Mouse (Mus musculus) CD4-positive, CD25-positive, alpha-beta regulatory T cell, adult 4 months (primary cell): Measurements from ENCODE around the gene Kifc1. TPM values are rescaled to one million over a fixed set of nuclear protein-coding genes. Genes with fewer than 3 reads are reported as not detected.

Source experiments
- ATAC-seq: one replicate; pipeline ENCODE4 v1.8.0; 2017
- polyA plus RNA-seq, 2 experiments: library from polyadenylated mRNA; unstranded; fragments of 100-300 nt; shearing (Covaris generic); gene quantifications; one replicate each; pipeline ENCODE4 v1.2.1; 2017

Gene Kifc1
- 1 to 10 TPM; 1.3 to 4.7 TPM for polyA plus RNA-seq

DNA sequence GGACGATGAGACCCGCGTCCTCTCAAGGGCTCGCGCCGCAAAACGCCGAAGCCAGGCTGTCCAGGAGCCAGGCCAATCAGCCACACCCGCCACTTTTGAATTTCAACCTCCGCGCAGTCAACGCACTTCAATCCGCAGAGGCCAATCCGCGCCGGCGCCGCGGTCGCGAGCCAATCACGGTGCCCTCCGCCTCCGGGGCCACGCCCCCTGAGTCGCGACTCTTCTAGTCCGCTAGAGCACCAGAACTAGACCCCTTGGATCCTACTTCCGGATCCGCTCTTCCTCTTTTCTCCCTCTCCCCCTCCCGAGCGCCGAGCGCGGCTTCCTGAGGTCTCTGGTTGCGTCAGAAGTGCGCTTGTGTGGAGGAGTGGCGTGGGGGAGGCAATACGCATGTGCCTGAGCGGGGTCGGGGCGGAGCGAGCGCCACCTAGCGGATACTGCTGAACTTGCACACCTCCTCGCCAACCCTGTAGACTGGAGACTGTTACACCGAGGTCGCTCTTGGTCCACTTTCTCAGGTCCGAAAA, at the start of gene Kifc1:
Gene Kifc1, minus strand, starts transcription at position 129 of the 527 bp plus-strand sequence.
- ATAC-seq, result peak; percentile 99

DNA sequence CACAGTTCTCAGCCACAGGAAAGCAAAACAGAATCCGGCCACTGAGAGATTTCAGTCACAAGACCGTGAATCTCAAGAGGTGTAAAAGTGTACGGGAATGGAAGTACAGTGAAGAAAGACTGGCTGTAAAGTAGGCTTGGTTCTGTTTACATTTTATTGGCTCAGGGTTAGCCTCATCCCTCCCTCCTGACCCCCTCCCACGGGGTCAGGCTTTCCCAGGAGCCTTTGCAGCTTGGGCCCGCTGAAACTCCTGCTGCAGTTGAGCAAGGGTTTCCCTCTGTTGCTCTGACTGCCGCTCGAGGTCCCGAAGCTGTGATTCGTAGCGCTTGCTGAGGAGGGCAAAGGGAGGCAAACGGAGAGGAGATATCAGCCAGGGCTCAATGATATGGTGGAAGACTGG, 48.3 kb upstream of the Kifc1 start:
- ATAC-seq, result no peak

DNA sequence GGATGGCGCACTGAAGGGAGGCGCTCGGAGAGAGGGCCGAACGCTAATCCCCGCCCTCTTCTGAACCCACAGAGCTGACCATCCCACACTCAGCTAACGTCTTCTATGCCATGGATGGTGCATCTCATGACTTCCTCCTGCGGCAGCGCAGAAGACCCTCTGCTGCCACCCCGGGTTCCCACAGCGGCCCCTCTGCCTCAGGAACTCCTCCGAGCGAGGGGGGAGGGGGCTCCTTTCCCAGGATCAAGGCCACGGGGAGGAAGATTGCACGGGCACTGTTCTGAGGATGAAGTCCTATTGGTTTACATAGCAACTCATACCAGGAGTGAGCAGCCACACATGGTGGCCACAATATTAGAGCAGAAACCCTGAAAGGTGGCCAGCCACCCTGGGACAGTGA, 46.5 kb upstream of the Kifc1 start:
- ATAC-seq, result no peak

DNA sequence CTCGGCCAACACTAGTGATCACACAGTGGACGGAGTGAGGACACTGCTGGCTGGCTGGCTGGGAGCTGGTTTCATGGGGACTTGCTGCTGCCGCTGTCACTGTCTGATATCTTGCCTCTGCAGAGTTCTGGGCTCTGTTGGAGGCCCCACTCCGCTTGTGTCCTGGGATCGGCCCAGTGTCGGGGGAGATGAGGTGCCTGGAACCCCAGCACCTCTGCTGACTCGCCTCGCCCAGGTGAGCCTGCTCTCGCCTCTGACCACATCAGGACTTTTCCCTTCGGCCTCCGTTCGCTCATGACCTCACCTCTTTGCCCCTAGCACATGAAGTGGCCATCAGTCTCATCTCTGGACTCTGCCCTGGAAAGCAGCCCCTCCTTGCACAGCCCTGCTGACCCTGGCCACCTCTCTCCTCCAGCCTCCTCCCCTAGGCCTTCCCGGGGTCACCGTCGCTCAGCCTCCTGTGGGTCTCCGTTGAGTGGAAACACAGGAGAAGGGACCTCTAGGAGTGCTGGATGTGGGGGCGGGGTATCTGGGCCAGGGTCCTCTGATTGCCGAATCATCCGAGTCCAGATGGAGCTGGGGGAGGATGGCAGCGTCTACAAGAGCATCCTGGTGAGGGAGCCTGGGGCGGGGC, 45.1 kb upstream of the Kifc1 start:
- ATAC-seq, result no peak

DNA sequence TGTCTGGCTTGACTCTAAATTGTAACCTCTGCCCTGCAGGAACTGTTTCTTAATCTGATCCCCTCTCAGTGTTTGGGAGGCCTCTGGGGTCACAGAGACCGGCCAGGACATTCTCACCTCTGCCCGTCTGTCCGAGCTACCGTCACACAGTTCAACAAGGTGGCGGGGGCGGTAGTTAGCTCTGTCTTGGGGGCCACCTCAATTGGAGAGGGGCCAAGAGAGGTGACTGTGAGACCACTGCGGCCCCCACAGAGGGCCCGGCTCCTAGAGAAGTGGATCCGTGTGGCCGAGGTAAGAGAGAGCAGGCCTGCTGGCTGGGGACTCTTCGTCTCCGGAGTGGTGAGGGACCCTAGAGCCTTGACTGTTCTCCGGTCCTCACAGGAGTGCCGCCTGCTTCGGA, 42.5 kb upstream of the Kifc1 start:
- ATAC-seq, result no peak

DNA sequence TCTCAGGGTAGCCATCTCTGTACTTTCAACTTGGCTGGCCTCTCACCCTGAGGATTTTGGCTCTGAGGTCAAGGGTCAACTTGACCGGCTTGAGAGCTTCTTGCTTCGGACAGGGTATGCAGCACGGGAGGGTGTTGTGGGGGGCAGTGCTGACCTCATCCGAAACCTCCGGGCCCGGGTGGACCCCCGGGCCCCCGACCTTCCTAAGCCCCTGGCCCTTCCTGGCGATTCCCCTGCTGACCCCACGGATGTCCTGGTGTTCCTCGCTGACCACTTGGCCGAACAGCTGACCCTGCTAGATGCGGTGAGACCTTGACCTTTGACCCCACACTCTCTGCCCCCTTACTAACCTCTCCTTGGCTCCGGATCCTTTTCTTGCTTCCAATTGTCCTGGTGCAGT, 42.0 kb upstream of the Kifc1 start:
- ATAC-seq, result no peak

DNA sequence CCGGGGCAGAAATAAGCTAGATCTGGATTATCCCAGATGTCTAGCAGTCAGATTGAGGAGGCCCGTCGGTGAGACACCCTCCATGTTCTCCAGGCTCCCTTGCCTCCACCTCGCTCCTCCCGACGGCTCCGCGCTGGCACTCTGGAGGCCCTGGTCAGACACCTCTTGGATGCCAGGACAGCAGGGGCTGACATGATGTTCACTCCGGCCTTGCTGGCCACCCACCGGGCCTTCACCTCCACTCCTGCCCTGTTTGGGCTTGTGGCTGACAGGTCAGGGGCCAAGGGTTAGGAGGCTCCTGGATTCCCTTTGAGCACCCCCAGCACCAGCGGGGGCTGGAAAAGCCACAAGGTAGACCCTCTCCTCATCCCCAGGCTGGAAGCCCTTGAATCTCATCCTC, 41.5 kb upstream of the Kifc1 start:
- ATAC-seq, result no peak

DNA sequence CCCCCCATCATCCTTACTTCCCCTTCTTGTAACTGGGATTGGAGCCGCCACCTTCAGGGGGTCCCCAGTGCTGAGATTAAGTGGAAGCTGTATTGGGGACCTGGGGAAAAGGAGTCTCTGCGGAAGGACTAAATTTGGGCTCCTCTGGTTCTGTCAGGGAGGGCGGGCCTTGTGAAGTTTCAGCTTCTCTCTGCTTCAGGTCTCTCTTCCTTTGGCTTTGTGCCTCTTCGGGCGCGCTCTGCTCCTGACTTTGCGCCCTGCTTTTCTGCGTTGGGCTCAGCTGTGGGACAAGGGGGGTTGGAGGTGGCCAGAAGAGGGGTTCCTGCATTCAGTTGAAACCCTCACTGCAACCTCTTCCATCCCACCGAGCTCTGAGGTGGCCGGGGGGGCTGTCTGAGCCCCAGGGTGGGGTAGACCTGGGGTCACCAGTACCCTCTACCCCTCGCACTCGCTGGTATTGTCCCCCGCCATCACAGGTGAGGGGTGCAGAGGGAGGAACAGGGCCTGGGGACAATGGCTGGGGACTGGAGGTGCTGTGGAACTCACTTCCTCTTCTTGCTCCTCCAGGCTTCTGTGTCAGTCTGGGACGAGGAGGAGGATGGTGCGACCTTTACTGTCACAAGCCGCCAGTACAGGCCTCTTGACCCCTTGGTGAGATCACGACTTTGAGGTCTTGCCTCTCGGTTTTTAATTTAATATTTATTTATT, 40.9 kb upstream of the Kifc1 start:
- peak; percentile 38 for ATAC-seq

DNA sequence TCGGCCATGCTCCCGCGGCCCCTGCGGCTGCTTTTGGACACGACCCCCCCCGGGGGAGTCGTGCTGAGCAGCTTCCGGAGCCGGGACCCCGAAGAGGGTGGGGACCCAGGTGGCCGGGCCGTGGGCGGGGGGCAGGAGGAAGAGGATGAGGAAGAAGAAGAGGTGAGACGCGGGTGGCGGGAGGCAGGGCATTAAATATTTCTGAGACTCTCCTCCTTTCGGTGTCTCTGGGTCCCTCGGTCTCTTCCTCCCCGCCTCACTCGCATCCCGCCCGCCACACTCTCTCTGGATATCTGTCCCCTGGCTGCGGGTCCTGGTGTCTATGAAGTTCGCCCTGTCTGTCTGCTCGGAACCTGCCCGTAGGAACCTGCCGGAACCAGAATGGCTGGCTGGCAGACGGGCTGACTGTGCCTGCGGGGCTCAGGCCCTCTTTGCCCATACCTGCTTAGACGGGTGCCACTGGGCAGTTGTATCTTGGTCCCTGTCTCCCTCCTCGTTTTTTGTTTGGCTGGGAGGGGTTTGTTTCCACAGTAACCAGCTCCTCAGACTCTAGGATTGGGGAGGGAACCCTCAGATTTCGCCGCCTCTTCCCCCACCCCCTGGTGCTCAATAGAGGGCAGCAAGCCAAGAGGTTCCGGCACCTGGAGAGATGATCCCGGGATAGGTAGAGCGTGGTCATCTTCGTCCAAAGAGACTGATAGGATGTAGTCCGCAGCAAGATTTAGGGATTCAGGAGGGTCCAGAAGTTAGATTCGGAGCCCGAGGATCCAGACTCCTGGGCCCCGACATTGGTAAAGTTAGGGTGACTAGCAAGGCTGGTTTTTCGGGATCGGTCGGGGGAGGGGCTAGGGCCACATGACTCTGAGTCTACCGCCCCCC, 40.1 kb upstream of the Kifc1 start:
- ATAC-seq, result peak; percentile 26

DNA sequence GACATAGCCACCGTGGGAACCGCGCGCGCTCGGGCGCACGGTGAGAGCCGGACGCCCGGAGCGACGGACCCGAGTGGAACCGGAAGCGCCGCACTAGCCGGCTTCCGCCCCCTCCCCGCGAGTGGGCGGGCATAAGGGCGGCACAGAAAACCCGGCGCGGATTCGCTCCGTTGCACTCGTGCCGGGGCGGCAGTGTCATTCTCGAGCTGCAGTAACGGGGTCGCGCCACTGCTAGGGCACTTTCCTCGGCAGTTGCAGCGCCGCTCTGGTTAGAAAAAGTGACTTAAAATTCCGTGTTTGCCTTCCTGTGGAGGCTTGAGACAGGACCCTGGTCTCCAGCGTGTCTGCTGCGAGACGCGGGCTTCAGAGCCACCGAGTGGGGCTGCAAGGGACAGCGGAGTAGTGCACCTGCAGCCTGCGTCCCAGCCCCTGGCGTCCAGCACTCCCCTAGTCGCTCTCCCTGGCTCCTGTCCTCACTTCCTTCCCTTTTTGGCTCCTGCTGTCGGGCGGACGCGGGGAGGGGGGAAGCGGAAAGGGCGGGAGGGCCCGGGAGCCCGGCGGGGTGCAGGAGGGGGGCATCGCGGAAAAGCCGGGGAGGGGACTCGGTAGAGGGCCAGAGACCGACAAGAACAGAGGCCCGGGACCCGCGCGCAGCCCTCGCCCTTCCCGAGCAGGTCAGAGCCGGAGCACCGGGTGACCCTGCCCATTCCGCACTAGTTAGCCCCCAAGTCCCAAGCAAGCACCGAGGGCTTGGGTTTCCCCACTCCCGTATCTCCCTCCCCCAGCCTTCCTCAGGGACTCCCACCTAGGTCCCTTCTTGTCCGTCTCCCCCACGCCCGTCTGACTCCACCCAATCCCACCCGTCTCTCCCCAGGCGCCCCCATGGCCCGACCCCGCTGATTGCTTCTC, 39.2 kb upstream of the Kifc1 start, which contains the start of gene Rgl2:
Gene Rgl2, plus strand, starts transcription at position 173 of the 909 bp plus-strand sequence.
- peak; percentile 64 for ATAC-seq

DNA sequence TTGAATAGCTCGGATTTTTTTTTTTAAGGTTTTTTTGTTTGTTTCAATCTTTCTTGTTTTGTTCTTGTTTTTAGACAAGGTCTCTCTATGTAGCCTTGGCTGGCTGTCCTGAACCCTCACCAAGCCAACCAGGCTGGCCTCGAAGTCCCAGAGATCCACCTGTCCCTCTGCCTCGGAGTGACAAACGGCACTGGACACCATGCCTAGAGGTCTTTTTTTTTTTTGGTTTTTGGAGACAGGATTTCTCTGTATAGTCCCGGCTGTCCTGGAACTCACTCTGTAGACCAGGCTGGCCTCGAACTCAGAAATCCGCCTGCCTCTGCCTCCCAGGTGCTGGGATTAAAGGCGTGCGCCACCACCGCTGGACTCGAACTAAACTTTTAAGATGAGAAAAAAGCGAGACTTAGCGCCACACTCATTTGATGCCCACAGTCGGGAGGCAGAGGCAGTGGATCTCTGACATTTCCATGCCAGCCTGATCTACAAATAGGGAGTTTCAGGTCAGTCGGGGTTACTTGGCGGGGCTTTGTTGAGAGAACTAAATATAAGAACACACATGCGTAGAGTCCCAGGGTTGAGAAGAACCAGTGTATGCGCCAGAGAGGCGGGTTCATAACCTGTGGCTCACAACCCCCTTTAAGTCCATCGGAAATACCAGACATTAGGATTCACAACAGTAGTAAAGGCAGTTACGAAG, 37.9 kb upstream of the Kifc1 start:
- no peak for ATAC-seq

DNA sequence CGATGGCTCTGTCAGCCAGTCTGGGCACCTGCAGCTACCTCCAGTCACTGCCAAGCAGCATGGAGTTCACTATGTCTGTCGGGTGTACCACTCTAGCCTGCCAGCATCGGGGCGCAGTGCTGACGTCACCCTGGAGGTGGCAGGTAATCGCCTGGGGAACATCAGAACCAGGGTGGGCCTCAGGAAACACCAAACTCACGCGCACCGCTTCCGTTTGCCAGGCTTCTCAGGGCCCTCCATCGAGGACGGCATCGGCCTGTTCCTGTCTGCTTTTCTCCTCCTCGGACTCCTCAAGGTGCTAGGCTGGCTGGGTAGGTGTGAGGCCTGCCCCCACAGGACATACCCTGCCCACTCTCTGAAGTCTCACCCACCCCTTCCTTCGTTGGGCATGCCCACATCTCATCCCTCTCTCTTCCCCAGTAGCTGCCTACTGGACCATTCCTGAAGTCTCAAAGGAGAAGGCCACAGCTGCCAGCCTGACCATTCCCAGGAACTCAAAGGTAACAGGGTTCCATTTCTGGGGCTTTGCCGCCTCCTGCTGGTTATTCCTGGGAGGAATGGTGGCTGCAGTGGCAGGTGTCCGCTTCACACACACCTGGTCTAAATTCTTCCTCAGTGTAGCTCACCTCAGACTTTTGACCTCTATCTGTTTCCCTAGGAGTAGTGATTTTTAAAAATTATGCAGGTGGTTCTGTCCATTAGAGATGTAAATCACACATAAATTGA, 35.9 kb upstream of the Kifc1 start:
- ATAC-seq, result no peak

DNA sequence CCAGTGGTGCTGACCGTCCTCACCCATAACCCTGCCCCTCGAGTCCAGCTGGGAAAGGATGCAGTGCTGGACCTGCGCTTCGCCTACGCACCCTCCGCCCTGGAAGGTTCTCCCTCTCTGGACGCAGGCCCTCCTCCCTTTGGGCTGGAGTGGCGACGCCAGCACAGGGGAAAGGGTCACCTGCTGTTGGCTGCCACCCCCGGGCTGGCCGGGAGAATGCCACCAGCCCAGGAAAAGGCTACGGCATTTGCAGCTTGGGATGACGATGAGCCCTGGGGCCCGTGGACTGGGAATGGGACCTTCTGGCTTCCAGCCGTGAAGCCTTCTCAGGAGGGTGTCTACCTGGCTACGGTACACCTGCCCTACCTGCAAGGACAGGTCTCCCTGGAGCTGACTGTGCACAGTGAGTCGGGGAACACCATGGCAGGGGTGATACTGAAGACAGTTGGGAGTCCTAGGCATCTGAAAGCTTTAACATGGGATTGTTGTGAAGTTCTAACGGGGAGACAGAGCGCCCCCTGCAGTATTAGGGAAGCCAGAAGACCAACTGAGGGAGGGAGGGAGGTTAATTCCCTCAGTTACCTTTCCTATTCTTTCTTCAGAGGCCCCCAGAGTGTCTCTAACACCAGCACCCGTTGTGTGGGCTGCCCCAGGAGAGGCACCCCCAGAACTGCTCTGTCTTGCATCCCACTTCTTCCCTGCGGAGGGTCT, 35.1 kb upstream of the Kifc1 start:
- ATAC-seq, result no peak

DNA sequence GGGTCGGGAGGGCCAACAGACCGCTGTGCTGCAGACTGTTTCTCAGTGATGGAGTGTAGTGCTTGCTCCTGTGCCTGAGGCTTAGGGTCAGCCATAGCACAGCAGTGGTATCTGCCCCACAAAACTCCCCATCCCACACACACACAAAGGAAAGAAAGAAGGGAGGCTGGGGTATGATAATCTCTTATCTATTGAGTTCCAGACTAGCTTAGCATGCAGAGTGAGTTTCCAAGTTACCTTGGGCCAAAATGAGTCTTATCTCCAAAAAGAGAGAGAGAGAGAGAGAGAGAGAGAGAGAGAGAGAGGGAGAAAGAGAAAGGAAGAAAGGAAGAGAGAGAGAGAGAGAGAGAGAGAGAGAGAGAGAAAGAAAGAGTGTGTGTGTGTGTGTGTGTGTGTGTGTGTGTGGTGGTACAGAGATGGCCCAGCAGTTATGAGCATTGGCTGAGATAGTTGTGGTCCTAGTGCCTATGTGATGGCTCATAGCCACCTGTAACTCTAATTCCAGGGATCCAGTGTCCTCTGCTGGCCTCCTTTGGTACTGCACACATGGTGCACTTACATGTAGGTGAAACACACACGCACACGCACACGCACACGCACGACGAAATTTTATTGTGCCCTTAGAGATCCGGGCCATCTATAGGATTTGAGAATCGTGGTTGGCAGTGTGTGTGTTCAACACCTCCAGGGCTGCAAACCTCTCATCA, 34.3 kb upstream of the Kifc1 start:
- ATAC-seq, result no peak

DNA sequence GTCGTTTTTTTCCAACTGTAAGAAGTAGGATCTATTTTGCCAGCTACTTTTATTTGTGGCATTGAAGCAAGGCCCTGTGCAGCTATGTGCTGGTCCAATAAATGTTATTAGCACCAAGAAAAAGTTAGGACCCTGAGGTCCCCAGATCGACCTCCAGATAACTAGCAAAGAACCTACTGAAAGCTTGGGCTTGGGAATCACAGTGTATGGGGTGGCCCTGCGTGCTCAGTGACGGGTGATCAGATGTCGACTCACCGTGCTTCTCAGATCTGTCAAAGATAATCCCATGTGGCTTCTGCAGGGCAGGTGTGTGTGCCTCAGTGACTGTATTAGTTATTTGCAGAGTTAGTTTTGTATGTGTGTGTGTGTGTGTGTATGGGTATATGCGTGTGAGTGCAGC, 30.9 kb upstream of the Kifc1 start:
- no peak for ATAC-seq

DNA sequence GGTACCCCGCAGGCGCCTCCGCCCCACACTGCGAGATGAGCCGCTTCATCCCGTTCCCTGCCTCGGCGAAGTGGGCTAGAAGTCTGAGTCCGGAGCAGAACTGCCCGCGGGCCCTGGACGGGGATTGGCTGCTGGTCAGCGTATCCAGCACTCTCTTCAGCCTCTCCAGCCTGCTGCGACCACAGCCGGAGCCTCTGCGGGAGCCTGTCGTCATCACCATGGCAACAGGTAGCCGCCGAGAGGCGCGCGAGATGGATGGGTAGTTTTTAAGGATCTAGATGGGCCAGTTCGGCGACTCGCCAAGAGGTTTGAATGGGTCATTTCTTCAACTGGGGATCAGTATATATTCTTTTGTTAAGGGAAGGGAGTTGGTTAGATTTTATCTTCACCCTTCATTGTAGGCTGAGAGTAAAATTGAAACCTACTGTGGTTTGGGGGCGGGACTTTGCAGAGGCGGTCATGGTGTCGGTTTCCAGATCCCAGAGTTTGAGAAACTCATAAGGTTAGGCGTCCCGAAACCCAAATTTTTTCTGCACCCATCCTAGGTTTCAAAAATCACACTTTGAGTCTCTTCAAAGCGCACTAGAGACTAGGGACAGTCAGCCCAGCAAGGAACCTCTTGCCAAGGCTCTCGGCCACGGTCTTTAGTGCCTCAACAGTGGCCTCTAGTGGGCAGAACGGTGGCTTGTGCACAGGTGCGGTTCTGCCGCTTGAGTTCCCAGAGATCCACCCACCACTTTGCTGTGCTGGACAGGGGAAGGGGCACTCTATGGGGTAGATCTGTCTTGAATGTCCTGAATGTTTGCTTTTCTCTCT, 30.0 kb upstream of the Kifc1 start:
- ATAC-seq, result peak; percentile 37

DNA sequence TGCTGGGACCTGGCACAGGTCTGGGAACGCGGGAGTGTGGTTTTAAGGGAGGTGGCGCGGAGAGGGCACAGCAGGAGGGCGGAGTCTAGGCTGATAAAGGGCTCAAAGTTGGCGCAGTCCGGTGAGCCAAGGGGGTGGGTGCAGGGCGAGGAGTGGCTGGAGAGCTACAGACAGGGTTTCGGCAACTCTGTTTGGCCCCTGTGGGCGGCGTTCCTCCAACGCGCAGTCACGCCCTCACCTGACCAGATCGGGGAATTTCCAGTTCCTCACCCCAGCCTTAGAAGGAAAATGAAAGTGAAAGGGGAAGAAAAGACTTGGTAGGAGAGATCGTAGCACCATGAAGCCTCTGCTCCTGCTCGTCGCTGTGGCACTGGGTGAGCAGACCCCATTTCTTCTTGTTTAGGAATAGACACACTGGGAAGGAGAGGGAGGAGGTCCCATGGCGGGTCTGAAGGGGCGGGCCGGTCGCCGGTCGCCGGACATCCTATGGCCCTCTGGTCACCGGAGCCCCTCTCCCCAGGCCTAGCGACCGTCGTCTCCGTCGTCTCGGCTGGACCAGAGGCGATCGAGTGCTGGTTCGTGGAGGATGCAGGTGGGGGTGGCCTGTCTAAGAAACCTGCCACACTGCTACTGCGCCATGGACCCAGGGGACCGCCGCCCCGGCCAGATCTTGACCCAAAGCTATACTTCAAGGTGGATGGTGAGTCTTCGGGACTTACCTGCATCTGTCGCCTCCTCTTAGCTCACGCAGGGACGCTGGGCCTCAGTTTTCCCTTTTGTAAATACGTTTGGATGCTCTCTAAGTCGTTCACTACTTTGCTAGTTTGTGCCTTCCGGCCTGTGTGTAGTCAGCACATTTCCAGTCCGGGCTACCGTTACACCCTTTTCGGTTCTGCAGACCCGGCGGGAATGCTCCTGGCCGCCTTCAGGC, 29.2 kb upstream of the Kifc1 start:
- ATAC-seq, result peak; percentile 73
